Mouse (Mus musculus): ENCODE results near the gene Vmn1r185.
"Not testable (repeated sequence)": the region's sequence is repeated elsewhere in the genome, so short reads cannot be mapped to it uniquely, and the experiment has no call there.

The Vmn1r185 gene

GRCm38 (mm10) chr7:26618364-26618763 lies at the start of gene Vmn1r185:
Gene Vmn1r185, minus strand, starts transcription at chr7:26618464.
- DNase-seq (ENCODE audit: low spot score) = not testable (repeated sequence)

- not testable (repeated sequence) for DNase-seq (ENCODE audit: low spot score)
Observed at GRCm38 (mm10) chr7:26667466-26667865, 49.2 kb upstream of the Vmn1r185 start.

- DNase-seq (ENCODE audit: low spot score) = no peak
Observed at GRCm38 (mm10) chr7:26666011-26666410, 47.7 kb upstream of the Vmn1r185 start.

- DNase-seq (ENCODE audit: low spot score) = no peak
Observed at GRCm38 (mm10) chr7:26589774-26590173, 28.5 kb downstream of the Vmn1r185 start.

- no peak for DNase-seq (ENCODE audit: low spot score)
Observed at GRCm38 (mm10) chr7:26589077-26589476, 29.2 kb downstream of the Vmn1r185 start.

All from adipocyte (in vitro differentiated cells).